Mouse (Mus musculus) midbrain, embryonic 12.5 days (tissue): ENCODE results near the gene Naaladl2. TPM values are rescaled to one million over a fixed set of nuclear protein-coding genes. Genes with fewer than 3 reads are reported as not detected.

Experiments
- ATAC-seq: fragments of 200-750 bp; cut with Nextera tagmentation; 2 replicates; pipeline ENCODE4 v1.8.0; 2017; ENCODE audit warnings: low read depth, moderate TSS enrichment, moderate library complexity; ENCODE audit not compliant: low FRiP score
- H3K27ac ChIP-seq: fragments of 300-500 bp; sonication (generic); replicated peaks from 2 replicates; pipeline ENCODE4 v1.5.1; 2016; ENCODE audit warnings: mild to moderate bottlenecking
- H3K27me3 ChIP-seq: fragments of 300-500 bp; sonication (generic); 2 replicates; pipeline ENCODE4 v1.6.1; 2016; ENCODE audit warnings: mild to moderate bottlenecking
- H3K36me3 ChIP-seq: fragments of 300-500 bp; sonication (generic); 2 replicates; pipeline ENCODE4 v1.6.1; 2016
- H3K4me1 ChIP-seq: fragments of 300-500 bp; sonication (generic); 2 replicates; pipeline ENCODE4 v1.6.1; 2016
- H3K4me2 ChIP-seq: fragments of 300-500 bp; sonication (generic); replicated peaks from 2 replicates; pipeline ENCODE4 v1.6.1; 2016; ENCODE audit warnings: mild to moderate bottlenecking, moderate library complexity
- H3K4me3 ChIP-seq: fragments of 300-500 bp; sonication (generic); 2 replicates; pipeline ENCODE4 v1.5.1; 2016; ENCODE audit warnings: mild to moderate bottlenecking
- H3K9ac ChIP-seq: fragments of 300-500 bp; sonication (generic); replicated peaks from 2 replicates; pipeline ENCODE4 v1.6.1; 2016; ENCODE audit warnings: mild to moderate bottlenecking, moderate library complexity
- H3K9me3 ChIP-seq: fragments of 300-500 bp; sonication (generic); 2 replicates; pipeline ENCODE4 v1.6.1; 2016; ENCODE audit warnings: mild to moderate bottlenecking
- WGBS: fragments of 180-500 bp; shearing (Covaris S2); methylation state at CpG from one replicate; pipeline ENCODE4 v1.1.7; 2016; 5-methylcytosine and 5-hydroxymethylcytosine counted together
- polyA plus RNA-seq: library from polyadenylated mRNA; unstranded; fragments of >200 nt; fragmentation: Nextera tagmentation; extraction: Ambion mirVana; gene quantifications from 2 replicates; pipeline ENCODE4 v1.2.1, GENCODE M21; 2016

Naaladl2 gene
- polyA plus RNA-seq, 1 experiment from 2014 or later, result 1.0 TPM

DNA sequence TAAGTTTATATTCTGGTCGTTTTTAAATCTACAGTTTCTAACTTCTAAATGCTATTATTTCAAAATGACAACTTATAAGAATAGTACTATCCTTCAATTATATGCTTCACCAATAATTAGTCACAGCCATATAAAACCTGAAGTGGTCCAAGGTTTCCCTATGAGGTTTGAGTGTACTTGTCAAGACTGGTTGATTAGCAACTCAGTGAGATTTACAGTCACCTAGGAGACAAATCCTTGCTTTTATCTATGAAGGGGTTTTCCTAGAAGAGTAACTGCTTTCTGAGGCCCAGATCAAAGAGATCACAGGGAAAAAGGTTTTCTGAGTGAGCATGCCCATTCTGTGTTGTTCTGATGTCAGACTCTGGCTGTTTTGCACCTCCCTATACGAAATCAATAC, 222.2 kb downstream of the Naaladl2 start:
- Histone ChIP-seq H3K27ac (no peak overlapping the region), H3K27me3 (no peaks in the 10 kb centered on the region), H3K4me1 (no peaks in the 10 kb centered on the region), H3K9ac (no peak overlapping the region), H3K9me3 (no peaks in the 10 kb centered on the region), H3K36me3 (no peaks in the 10 kb centered on the region), H3K4me2 (no peak overlapping the region), H3K4me3 (no peak overlapping the region)
- WGBS, result 10% methylated on average over 2 of the region's 2 CpGs
- peak; percentile 74 for ATAC-seq

DNA sequence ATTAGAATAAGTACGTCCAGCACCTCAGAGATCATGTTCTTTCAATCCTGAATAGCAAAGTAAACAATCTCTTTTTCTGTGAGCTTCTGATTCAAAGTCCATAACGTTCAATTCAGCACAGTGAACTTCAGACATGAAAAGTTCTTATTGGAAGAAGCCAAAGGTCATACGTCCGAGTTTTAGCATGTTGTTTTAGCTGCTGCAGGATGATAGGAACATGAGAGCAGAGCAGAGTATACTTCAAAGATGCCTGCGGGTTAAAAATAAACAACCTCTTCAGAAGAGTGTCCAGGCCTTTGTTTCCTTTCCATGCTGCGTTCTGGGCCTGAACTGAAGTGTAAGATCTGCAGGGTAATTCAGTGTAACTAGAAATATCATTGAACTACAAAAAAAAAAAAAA, 222.7 kb downstream of the Naaladl2 start:
- no peak overlapping the region for H3K9ac ChIP-seq
- no peaks in the 10 kb centered on the region for H3K27me3 ChIP-seq
- no peak overlapping the region for H3K27ac ChIP-seq
- H3K9me3 ChIP-seq, result no peaks in the 10 kb centered on the region
- ATAC-seq, result 0 out of 2 replicates have a peak, but pooled peaks have one; percentile 52
- 27% methylated on average over 6 of the region's 6 CpGs for WGBS
- H3K4me1 ChIP-seq, result no peaks in the 10 kb centered on the region
- H3K36me3 ChIP-seq, result no peaks in the 10 kb centered on the region
- H3K4me3 ChIP-seq, result no peak overlapping the region
- no peak overlapping the region for H3K4me2 ChIP-seq

DNA sequence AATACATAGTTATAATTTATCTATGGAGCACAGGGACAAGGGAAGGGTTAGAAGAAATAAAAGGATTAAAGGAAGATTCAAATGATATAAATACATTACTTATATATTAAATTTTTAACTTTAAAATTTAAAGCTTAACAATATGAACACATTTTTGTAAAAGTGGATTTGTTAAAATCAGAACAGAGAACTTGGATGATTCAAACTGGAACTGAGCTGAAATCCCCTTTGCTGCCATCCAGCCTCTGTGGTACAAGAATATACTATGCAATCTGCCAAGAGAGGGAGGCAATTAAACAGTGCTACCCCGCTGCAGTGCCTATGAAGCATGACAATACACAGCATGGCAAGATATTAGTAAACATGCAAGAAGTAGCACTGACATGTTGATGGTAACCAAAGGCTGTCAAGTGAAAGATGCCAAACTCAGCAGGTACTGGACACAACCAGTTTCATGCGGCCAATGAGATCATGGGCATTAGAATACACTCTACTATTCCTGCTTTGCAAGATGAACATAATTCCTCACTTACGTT, 238.6 kb downstream of the Naaladl2 start:
- Histone ChIP-seq H3K36me3 (no peaks in the 10 kb centered on the region), H3K4me2 (no peak overlapping the region), H3K4me3 (no peak overlapping the region), H3K9ac (no peak overlapping the region), H3K27ac (no peak overlapping the region), H3K27me3 (no peaks in the 10 kb centered on the region), H3K4me1 (no peaks in the 10 kb centered on the region), H3K9me3 (no peaks in the 10 kb centered on the region)
- WGBS, result 90% methylated on average over 3 of the region's 3 CpGs
- ATAC-seq, result no peak

DNA sequence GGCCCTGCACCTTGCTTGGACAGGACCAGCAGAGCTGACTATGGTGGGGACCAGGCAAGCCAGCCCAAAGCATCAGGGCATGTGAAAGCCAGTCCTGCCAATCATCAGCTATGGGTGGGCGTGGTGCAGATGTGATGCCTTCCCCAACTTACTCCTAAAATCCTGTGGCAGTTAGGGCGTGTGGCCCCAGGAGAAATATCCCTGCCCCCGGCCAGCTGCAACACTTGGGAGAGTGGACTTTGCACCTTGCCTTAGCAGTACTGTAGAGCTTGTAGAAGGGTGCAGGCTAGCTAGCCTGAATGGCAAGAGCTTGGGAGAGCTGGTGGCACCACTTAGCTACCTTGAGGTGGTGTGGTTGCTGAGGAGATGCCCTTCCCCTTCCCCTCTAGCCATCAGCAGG, 255.3 kb downstream of the Naaladl2 start:
- H3K4me1 ChIP-seq, result no peaks in the 10 kb centered on the region
- no peak overlapping the region for H3K27ac ChIP-seq
- H3K9ac ChIP-seq, result no peak overlapping the region
- no peaks in the 10 kb centered on the region for H3K9me3 ChIP-seq
- no peaks in the 10 kb centered on the region for H3K27me3 ChIP-seq
- WGBS, result 88% methylated on average over 3 of the region's 3 CpGs
- H3K4me2 ChIP-seq, result no peak overlapping the region
- ATAC-seq, result no peak
- H3K36me3 ChIP-seq, result no peaks in the 10 kb centered on the region
- H3K4me3 ChIP-seq, result no peak overlapping the region

DNA sequence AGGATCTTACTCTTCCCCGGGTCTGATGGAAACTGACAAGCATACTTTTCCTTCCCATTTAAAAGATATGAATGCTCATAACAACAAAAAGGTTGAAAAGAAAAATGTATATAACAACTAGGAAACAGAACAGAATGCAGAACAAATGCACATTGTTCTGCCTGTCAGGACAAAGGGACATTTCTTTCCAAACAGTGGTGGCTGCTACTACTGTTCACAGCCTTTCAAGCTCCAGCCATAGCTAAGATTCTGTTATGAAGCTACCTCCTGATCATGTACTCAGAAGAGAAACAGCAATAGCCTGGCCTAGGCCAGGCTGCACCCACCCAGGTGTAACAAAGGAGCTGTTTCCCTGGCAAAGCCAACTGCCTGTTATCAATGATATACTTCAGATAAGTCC, 271.8 kb downstream of the Naaladl2 start:
- 80% methylated on average over 1 of the region's 1 CpGs for WGBS
- ATAC-seq, result no peak
- Histone ChIP-seq H3K36me3 (no peaks in the 10 kb centered on the region), H3K9ac (no peak overlapping the region), H3K4me2 (no peak overlapping the region), H3K9me3 (no peaks in the 10 kb centered on the region), H3K27ac (no peak overlapping the region), H3K4me3 (no peak overlapping the region), H3K4me1 (no peaks in the 10 kb centered on the region), H3K27me3 (no peaks in the 10 kb centered on the region)

DNA sequence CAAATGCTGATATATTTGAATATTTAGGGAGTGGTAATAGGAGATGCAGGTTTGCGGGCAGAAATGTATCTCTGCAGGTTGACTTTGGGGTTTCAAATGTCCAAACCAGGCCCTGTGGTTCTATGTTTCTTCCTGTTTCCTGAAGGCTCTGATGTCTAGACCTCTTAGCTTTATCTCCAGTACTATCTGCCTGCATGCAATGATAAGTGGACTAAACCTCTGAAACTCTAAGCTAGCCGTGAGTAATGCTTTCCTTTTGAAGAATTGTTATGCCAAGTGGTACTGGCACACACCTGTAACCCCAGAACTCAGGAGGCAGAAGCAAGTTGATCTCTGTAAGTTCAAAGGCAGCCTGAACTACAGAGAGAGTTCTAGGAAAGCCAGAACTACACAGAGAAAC, 291.1 kb downstream of the Naaladl2 start:
- Histone ChIP-seq H3K4me1 (no peaks in the 10 kb centered on the region), H3K27ac (no peak overlapping the region), H3K36me3 (no peaks in the 10 kb centered on the region), H3K4me3 (no peak overlapping the region), H3K4me2 (no peak overlapping the region), H3K9ac (no peak overlapping the region), H3K9me3 (no peaks in the 10 kb centered on the region), H3K27me3 (no peaks in the 10 kb centered on the region)
- WGBS, result 80% methylated on average over 2 of the region's 2 CpGs
- ATAC-seq, result no peak

DNA sequence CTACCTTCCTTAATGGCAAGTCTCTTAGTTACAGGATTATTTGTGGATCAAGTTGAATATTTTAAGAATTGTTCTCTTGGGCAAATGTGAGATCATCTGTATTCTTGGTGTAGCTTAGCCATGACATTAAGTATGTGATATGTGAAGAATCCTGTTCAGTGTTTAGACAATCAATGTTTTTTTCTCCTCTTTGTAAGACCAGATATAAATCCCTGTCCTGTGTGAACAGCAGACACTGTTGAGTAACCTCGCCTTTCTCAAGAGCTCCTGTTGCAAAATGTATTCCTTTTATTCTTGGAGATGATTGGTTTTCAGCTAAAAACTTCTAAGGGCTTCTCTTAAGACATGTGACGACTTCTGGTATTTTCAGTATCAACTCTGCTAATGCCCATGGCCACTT, 347.3 kb downstream of the Naaladl2 start:
- ATAC-seq, result no peak
- Histone ChIP-seq H3K27me3 (no peaks in the 10 kb centered on the region), H3K4me3 (no peak overlapping the region), H3K36me3 (no peaks in the 10 kb centered on the region), H3K27ac (no peak overlapping the region), H3K9ac (no peak overlapping the region), H3K4me1 (no peaks in the 10 kb centered on the region), H3K9me3 (no peaks in the 10 kb centered on the region), H3K4me2 (no peak overlapping the region)
- 82% methylated on average over 2 of the region's 2 CpGs for WGBS

DNA sequence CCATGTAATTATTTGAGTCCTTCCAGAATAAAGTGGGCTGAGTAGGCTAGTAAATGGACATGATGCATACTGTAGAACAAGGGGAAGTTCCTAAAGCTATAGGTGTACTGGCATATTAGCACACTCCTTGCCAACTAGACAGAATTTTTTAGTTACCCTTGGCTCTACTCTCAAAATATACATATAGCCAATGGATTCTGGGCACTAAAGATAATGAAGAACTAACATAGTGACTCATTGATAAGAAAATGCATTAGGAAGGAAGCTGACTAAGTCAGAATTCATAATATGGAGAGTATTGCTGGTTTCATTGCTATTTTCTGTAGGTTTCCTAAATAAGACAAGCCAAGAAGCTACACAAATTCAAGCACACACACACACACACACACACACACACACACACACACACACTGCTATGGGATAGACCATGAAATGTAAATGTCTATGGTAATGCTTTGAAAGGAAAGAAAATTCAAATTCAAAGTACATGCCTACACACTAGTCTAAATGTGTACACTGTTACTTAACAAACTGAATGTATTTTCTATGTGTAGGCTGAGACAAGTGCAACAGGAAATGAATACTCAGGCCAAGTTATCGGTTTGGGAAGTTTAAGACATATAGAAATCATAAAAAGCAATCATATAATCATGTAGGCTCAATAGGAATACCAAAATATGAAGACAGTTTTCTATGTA, 356.5 kb downstream of the Naaladl2 start:
- H3K4me1 ChIP-seq, result no peaks in the 10 kb centered on the region
- 91% methylated on average over 1 of the region's 1 CpGs for WGBS
- no peak overlapping the region for H3K9ac ChIP-seq
- no peak overlapping the region for H3K4me2 ChIP-seq
- H3K27ac ChIP-seq, result no peak overlapping the region
- ATAC-seq, result no peak
- no peak overlapping the region for H3K4me3 ChIP-seq
- H3K9me3 ChIP-seq, result no peaks in the 10 kb centered on the region
- no peaks in the 10 kb centered on the region for H3K27me3 ChIP-seq
- no peaks in the 10 kb centered on the region for H3K36me3 ChIP-seq

DNA sequence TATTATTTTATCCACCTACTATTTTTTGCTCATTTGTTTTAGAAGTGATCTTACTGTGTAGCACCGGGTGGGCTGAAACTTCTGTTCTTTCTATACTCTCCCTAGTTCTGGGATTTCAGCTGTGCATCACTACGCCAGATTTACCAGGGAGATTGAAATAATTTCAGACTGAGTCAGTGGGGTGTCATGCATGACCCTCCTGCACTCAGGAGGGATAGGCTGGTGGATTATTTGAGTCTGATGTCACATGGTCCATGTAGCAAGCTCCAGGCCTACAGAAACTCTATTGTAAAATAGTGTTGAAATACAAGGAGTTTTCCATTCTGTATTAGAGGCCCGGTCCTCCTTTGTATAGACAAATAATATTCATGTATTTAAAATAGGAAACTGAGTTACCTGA, 360.0 kb downstream of the Naaladl2 start:
- no peaks in the 10 kb centered on the region for H3K27me3 ChIP-seq
- H3K27ac ChIP-seq, result no peak overlapping the region
- WGBS, result 93% methylated on average over 3 of the region's 3 CpGs
- no peaks in the 10 kb centered on the region for H3K4me1 ChIP-seq
- no peak overlapping the region for H3K4me3 ChIP-seq
- ATAC-seq, result no peak
- H3K9ac ChIP-seq, result no peak overlapping the region
- no peak overlapping the region for H3K4me2 ChIP-seq
- H3K9me3 ChIP-seq, result no peaks in the 10 kb centered on the region
- no peaks in the 10 kb centered on the region for H3K36me3 ChIP-seq

DNA sequence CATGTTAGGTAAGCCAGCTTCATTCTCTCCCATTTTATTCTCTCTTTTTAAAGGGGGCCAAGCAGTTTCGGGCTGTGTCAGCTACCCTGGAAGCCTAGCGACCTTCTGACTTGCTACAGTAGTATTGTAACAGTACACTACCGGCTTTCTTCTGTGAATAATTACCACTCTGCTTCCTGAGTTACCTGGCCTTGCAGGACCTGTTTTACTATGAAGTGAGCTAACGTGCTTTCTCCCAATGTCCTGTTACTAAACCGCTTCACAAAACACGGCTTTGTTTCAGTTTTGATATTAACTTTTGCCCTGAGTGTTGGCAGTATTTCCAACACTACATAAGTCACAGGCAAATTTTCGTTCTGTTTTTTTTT, 360.6 kb downstream of the Naaladl2 start:
- Histone ChIP-seq H3K4me3 (no peak overlapping the region), H3K9ac (no peak overlapping the region), H3K4me1 (no peaks in the 10 kb centered on the region), H3K27ac (no peak overlapping the region), H3K9me3 (no peaks in the 10 kb centered on the region), H3K36me3 (no peaks in the 10 kb centered on the region), H3K4me2 (no peak overlapping the region), H3K27me3 (no peaks in the 10 kb centered on the region)
- WGBS, result 83% methylated on average over 7 of the region's 7 CpGs
- no peak for ATAC-seq

DNA sequence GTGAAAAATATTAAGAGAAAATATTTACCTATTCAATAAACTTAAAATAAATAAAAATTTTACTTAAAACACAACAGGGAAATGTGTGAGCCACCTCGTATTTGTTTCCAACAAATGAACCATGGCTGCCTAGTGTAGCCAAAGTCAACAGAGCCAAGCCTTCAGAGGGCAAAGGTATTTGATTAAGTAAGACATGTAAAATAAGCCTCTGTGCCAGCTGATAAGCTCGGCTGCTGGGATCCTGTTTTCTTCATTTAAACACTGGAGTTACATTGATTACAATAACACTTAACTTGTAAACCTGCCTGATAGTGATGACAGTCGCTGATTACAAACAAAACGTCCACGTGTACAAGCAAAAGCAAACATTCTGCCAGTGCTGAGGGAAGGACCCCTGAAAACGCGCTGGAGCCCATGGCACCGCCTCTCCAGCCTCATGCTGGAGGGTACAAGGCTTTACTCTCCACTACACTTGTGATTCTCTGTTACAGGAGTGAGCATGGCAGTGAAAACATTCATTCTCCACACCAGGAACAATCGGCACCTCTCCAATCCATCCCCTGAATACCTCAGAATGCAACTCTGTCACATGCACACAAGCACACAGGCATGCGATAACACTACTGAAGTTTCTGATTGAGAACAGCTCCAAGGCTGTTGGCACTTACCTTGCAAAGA, 361.1 kb downstream of the Naaladl2 start:
- no peaks in the 10 kb centered on the region for H3K36me3 ChIP-seq
- ATAC-seq, result no peak
- H3K9ac ChIP-seq, result no peak overlapping the region
- H3K9me3 ChIP-seq, result no peaks in the 10 kb centered on the region
- no peaks in the 10 kb centered on the region for H3K27me3 ChIP-seq
- WGBS, result 69% methylated on average over 10 of the region's 10 CpGs
- no peak overlapping the region for H3K4me2 ChIP-seq
- no peaks in the 10 kb centered on the region for H3K4me1 ChIP-seq
- H3K4me3 ChIP-seq, result no peak overlapping the region
- H3K27ac ChIP-seq, result no peak overlapping the region

DNA sequence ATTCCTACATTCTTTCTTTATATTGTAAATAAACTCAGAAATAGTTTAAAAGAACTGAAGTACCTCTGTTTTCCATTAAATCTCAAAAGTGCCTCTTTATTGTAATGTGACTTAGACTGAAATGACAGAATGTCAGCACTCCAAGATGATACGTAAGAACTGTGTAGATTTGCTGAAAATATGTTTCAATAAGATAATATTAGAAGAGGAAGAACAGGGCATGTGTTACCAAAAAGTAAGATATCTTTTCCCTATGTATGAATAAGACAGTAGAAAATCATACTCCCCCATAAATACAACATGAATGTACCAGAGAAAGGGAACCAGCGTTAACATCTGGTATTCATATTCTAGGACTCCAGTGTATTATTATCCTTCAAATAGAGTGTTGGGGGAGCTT, 362.4 kb downstream of the Naaladl2 start:
- H3K36me3 ChIP-seq, result no peaks in the 10 kb centered on the region
- ATAC-seq, result no peak
- 83% methylated on average over 2 of the region's 2 CpGs for WGBS

More for the DNA sequence above, 362.4 kb downstream of the Naaladl2 start:
- no peak overlapping the region for H3K9ac ChIP-seq
- H3K27me3 ChIP-seq, result no peaks in the 10 kb centered on the region
- H3K9me3 ChIP-seq, result no peaks in the 10 kb centered on the region
- no peak overlapping the region for H3K27ac ChIP-seq
- no peak overlapping the region for H3K4me2 ChIP-seq
- H3K4me1 ChIP-seq, result no peaks in the 10 kb centered on the region; the same call in 1 of the 2 replicates
- no peak overlapping the region for H3K4me3 ChIP-seq
